Comparison of ENCODE assay signal across 13 mouse cellular contexts in genomic region chr5:99240501-99240900, GRCm38 (mm10).
"Had no signal": no experiment of that assay in that cellular context is flagged by ENCODE, and none has a peak within 500 bp of the region (broad histone marks: within the 10 kb centered on the region; RNA-seq: fewer than 3 reads in every experiment).

No protein-coding gene starts in this region.

- DNase-seq: kidney, adult 18-20 months; kidney, postnatal 10 days; kidney, postnatal 4 days; right cerebral cortex, postnatal 14 days; thymus, adult 2 months; thymus, postnatal 25 days had no signal

- H3K9ac ChIP-seq: limb, embryonic 12.5 days; midbrain, embryonic 13.5 days; stomach, embryonic 15.5 days had no signal

- H3K9me3 ChIP-seq: limb, embryonic 12.5 days; megakaryocyte, embryonic 14.5 days; midbrain, embryonic 13.5 days; stomach, embryonic 15.5 days had no signal

- H3K27me3 ChIP-seq: limb, embryonic 12.5 days; megakaryocyte, embryonic 14.5 days; midbrain, embryonic 13.5 days; stomach, embryonic 15.5 days had no signal

- H3K4me3 ChIP-seq: layer of hippocampus, adult 2 months; limb, embryonic 12.5 days; megakaryocyte, embryonic 14.5 days; midbrain, embryonic 13.5 days; stomach, embryonic 15.5 days had no signal

- H3K27ac ChIP-seq: layer of hippocampus, adult 2 months; limb, embryonic 12.5 days; macrophage; midbrain, embryonic 13.5 days; stomach, embryonic 15.5 days had no signal

- ATAC-seq: midbrain, embryonic 13.5 days had no signal

- H3K4me2 ChIP-seq: limb, embryonic 12.5 days; liver, embryonic 11.5 days; midbrain, embryonic 13.5 days; stomach, embryonic 15.5 days had no signal

- H3K4me1 ChIP-seq: stomach, embryonic 15.5 days had no signal
